Mouse (Mus musculus) cerebral cortex, adult 2 months (tissue): ENCODE measurements around the gene Pgm1.

Experiments
- WGBS: fragments of 180-500 bp; shearing (Covaris S2); methylation state at CpG from one replicate; pipeline ENCODE4 v1.1.7; 2018; 5-methylcytosine and 5-hydroxymethylcytosine counted together

Pgm1 gene

DNA sequence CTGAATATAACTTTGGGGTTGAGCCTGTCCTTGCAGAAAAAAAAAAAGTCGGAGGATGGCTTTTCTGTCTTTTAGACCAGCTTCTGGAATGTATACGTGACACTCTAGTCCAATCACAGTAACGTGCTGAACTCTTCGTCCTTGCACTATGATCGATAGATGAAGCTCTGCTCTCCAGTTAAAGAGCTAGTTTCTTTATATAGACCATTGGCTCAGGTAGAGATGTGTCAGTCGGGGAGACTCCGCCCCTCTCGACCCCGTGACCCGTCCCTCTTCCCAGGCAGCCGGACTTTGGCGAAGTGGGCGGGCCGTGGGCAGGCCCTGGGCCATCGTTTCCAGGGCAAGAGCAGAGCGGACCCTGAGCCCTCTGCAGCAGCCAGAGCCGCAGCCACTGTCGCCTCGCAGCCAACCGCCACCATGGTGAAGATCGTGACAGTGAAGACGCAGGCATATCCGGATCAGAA lies at the start of gene Pgm1:
Pgm1 (plus strand) TSS at position 266 of the 464 bp plus-strand sequence.
- WGBS = 2% methylated on average over 23 of the region's 23 CpGs

DNA sequence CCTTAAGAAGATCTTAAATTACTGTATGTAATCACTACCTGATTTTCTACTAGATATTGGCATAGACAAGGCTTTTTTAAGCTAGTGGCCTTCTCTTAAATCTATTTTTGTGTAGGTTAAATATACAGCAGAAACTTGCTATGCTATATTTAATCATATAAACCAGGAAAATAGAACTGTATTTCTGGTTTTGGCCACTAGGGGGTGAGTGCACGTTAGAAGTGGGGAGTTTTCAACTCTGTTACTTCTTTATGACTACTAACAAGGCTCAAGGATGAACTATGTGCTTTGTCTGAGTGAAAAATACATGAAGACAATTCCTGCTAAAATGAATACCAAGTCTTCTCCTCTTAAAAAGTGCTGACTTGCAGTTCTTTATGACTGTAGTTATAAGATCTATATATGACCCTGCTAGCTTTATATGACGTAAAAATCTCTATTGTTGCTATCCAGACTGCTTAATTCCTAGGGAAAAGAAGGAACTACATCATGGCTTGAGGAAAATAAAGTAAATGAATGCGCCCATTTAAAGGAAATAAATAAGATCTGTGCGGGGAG lies 15.2 kb upstream of the Pgm1 start:
- 72% methylated on average over 4 of the region's 4 CpGs for WGBS

DNA sequence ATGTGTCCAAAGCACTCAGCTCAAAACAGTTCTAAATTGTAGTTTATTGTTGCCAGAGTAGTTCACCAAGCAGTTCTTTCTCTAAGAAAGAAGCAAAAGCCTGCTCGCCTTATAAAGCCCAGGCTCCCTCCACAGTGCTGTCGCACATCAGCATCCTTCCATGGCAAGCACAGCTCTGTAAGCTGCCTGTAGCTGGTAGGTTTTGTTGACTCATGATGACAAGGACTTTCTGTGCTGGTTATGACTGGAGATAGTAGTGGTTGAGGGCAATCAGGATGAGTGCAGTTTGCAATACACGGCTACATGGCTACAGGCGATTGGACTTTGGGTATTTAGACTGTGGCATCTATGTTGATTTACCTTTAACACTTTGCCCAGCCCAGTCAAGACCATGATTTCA lies 2.8 kb upstream of the Pgm1 start:
- WGBS = 85% methylated on average over 4 of the region's 4 CpGs

DNA sequence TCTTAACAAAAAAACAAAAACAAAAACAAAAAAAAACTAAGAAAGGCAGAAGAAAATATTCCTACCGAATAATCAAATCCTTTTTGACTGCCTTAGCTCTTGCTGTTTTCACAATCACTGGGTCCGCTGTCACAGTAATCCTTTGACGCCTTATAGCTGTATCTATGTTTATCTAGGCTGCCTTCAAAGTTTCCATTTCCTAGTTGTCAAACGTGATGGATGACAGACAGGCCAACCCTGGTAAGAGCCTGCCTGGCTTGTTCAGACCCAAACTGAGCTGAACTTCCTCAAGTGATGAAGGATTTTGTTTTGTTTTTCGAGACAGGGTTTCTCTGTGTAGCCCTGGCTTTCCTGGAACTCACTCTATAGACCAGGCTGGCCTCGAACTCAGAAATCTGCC lies 693 bp upstream of the Pgm1 start:
- WGBS = 81% methylated on average over 6 of the region's 6 CpGs

DNA sequence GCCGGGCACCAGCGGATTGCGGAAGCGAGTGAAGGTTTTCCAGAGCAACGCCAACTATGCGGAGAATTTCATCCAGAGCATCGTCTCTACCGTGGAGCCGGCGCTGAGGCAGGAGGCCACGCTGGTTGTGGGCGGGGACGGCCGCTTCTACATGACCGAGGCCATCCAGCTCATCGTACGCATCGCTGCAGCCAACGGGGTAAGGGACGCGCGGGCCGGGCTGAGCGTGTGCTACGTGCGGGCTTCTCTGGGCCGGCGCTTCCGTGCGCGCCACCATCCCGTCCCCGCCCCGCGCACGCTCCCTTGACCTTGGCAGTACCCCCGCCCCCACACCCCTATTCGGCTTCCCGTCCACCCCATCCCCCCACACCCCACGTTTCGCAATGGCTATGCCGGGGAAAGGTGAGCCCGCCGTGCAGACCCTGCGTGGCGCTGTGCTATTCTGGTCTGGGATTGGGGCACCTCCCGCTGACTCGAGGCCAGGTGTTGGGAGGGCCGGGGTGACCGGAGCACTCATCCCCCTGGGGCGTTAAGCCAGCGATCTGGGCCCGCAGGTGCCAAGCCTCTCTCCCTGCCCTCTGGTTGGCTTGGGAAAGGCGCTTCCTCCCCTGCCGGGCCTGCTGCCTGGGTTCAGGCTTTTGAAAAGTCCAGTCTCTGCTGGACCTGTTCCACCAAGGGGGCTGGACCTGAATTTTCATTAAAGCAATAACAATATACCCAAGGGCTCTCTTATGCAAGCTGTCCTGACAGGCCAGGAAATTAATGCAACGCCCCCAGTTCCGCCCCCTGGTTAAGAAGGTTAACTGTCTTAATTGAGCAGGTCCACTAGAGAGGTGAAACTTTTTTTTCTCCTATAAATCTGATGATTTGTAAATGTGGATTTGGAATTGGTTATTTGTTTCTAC lies 651 bp downstream of the Pgm1 start, which contains the start of gene Itgb3bp:
Itgb3bp (minus strand) TSS at position 201 of the 905 bp plus-strand sequence.
- 2% methylated on average over 57 of the region's 57 CpGs for WGBS

DNA sequence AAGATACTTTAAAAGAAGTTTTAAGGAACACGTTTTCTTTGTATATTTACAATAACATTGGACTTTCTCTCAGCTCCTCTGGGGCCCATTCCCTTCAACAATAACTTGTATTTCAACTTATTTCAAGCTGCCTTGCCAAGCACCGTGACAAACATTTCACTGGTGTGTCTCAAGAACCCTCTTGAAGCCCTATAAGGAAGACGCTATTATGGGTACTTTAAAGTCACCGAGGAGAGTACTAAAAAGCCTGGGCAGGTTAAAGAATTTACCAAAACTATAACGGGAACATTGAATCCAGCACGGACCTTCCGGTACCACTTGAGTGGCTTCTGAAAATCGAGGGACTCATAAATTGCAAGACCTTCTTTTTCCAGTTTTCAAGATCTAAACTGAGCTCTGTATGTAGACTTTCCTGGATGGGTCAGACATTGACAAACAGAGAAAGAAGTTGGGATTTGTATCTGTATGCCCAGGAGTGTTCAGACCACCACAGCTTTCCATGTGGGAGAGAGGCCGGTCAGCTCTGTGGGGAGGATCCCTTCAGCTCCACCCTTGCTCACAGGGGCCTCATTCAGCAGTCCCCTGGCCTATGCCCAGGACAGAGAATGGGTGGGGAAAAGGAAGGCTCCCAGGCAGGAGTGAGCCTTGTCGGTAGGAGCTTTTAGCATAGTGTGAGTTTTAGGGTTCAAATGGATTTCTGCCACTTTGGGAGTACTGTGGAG lies 1.5 kb downstream of the Pgm1 start:
- WGBS = 48% methylated on average over 10 of the region's 10 CpGs

DNA sequence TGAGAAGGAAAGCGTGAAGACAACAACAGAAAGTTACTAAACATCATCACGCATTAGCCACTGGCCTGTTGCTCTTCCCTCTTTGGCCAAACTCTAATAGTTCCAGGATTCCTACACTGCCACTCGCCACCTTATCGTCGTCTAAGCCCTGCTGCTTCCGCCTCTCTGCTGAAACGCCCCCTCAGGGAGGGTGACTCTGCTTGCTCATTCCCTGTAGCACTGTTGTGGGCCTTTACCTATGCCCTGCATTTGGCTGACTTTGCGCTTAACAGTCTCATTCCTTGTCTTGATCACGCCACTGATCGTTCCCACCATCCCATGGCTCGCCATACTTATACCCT lies 2.0 kb downstream of the Pgm1 start:
- WGBS = 76% methylated on average over 11 of the region's 11 CpGs

DNA sequence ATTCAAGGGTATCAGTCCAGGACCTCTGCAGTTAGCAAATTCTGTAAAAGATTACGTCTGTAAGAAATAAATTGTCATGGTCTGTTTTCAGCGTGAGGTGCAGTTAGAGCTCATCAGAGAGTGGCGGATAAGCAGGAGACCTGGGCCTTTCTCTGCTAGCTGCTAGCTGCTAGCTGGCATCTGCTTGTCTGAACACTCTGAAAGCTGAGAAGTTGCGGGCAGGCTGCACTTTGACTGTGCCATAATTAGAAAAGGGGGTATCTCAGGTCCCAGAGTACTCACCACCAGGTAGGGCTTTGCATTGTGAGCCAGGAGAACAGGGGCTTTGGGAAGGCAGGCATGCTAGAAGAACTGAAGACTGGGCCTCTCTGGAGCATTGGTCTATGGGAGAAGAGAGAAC lies 2.6 kb downstream of the Pgm1 start:
- WGBS = 86% methylated on average over 4 of the region's 4 CpGs

DNA sequence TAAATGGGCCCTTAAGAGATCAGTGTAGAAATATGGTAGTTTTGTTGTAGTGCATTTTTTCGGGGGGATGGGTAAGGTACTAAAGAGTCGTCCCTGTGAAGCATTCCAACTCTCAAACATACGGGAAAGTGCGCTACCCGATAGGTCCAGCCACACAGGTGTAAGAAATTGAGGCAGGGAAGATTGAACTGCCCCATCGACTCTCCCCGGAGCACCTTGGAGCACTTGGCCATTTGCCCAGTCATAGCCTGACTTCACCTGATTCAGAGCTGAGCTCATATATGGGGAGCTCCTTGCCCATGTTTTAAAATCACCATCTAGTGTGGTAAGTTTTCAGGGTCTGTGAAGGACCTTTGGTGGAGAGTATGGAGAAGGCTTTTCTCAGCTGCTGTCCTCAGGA lies 5.6 kb downstream of the Pgm1 start:
- WGBS = 91% methylated on average over 7 of the region's 7 CpGs

DNA sequence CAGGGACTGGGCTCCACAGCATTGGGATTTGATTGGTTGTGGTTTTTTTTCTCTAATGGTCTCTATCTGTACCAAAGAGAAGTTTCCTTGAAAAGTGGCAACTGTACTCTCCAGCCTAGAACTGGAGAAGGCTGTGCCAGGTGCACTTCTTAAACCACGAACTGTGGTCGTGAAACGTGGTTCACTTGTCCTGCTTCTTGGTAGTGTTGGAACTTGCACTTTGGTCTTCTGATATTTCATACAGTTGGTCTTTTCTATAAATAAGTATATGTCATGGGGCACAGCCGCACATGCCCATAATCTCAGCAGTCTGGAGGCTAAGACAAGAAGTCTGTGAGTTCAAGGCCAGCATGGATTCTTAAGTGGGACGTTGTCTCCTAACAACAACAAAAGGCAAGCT lies 7.1 kb downstream of the Pgm1 start:
- WGBS = 94% methylated on average over 5 of the region's 5 CpGs

DNA sequence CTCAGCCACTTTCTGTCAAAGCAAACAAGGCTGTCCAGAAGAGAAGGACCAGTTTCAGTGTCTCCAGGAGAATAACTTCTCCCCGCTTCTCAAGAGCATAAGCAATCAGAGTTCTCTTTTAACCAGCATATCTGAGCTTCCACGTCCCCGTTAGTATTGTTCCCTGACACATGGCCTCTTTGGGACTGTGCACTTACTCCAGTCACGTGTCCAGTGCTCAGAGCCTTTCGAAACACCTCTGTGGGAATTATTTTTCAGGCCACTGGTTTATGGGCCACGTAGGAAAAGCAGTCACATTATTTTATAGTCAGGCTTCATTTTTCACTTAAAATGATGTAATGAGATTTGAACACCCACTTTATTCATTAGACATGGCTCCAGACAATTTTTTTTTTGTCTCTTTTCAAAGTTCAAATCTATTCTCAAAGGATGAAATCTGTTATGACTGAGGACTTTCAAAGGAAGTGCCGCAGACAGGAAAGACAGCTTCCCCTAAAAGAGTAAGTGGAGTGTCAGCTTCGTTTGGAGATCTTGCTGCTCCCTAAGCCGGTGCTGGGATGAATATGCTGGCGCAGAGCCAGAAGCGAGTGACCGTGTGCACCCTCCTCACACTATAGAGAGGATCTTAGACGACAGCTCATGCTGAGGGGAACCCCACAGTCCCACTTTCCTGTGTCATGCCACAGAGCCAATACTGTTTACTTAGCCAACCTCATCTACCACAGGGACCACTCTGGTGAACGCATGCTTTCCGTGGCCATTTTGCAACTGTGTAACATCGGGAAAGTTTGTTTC lies 10.7 kb downstream of the Pgm1 start:
- 67% methylated on average over 16 of the region's 16 CpGs for WGBS

DNA sequence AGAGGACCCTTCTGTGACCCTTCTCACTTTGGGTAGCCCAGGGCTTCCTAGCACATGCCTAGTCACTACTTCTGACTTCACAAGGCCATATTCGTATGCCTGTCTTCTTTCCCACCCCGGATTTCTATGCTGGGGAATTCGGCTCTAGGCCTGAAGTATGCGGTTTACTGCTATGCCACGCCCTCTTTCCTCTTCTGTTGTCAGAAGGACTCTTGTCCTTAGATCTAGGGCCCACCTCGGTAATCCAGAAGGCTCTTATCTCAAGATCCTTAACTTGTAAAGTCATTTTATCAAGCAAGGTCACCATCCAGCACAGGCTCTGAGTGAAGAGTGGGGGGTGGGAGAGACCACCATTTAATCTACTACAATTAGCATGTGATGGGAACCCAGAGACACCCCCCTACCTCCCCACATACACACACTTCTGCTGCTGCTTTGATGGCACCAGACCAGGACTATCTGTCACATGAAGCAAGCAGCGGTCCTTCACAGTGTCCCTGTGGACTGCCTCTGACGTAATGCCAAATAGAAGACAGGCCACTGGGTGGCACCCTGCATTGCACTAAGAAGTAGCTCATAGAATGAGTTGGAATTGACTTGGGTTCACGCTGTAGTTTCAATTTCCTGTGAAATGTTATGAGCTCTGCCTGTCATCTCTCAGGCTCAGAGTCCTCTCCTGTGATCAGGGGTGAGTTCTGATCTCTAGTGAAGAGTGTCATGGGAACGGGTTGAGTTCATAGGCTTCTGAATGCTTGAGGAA lies 12.6 kb downstream of the Pgm1 start:
- 82% methylated on average over 10 of the region's 10 CpGs for WGBS

DNA sequence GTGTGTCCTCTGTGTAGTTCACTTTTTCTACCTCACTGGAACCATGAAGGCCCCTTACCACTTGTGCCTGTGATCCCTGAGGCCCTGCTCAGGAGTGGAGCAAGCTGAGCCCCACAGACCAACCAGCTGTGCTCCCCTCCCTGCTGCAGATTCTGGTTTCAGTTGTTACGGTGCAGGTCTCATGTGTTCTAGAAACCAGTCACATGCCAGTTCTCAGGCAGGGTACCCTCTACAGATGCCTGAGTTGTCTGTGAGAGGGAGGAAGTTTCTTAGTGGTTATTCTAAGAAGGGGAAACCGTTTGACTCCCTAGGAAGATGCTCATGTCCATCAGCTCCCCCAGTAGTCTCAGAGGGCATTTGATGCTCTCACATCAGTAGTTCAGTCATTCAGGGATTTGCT lies 15.4 kb downstream of the Pgm1 start:
- 72% methylated on average over 2 of the region's 2 CpGs for WGBS

DNA sequence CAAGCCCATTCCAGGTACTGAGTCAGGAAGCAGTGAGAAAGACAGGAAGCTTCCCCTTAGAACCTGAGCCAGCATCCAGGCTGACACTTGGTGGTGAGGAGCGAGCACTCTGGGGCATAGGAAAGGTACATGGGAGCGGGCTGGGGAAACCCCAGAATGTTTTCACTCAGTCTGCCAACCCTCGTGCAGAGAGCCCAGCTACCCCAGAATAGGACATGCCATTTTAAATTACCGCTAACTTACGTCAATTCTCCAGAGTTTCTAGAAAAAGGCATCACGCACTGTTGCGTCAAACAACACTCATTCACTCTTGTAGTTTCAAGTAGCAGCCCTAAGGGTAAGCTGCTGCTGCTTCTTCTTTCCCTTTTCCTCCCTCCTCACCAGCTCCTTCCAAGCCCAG lies 15.8 kb downstream of the Pgm1 start:
- 84% methylated on average over 7 of the region's 7 CpGs for WGBS

DNA sequence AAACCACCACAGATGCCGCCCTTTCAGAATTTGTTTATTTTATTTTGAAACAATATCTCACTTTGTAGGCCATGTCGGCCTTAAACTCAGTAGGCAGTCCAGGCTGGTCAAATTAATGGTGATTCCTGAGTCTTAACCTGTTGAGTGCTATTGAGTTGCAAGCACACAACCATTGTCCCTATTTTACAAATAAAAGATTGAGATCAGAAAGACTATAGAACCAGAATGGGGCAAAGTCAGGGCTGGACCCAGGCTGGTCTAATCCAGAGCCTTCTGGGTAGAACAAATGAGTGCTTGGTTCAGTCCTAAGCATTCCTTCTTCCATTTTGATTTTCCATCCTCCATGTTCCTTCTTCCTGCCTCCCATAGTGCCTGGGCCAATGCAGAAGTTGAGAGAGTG lies 17.3 kb downstream of the Pgm1 start:
- WGBS = 83% methylated on average over 2 of the region's 2 CpGs

DNA sequence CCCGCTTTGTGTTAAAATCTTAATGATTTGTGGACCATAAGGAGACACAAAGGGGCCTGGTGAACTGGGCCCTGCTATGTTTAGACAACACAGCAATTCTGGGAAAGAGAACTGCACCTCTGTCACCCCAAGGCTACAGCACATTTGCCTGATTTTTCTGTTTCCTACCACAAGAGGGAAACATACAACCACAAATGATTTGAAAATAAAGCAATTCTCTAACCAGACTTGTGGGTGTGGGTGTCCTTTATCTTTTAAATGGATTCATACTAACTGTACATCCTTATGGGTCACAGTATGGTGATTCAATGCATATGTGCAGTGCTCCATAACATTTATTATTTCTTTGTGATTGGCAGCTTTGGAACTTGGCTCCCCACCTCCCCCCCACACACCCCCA lies 18.0 kb downstream of the Pgm1 start:
- WGBS = 76% methylated on average over 1 of the region's 1 CpGs

DNA sequence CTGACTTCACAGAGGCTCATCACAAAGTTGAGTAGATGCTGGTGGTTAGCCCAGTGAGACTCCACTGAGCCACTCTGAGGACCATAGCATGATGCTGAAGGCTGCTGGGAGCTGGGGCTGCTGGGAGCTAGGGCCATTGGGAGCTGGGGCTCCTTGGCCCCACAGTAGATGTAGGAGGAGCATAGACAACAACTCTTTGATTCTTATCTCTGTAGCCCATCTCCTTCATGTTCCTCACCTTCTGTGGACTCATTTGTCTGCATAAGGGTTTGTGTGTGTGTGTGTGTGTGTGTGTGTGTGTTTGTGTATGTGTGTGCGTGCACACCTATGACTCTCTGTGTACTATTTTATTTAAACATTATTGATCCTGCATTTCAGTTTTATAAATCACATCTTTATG lies 18.7 kb downstream of the Pgm1 start:
- 100% methylated on average over 1 of the region's 1 CpGs for WGBS

DNA sequence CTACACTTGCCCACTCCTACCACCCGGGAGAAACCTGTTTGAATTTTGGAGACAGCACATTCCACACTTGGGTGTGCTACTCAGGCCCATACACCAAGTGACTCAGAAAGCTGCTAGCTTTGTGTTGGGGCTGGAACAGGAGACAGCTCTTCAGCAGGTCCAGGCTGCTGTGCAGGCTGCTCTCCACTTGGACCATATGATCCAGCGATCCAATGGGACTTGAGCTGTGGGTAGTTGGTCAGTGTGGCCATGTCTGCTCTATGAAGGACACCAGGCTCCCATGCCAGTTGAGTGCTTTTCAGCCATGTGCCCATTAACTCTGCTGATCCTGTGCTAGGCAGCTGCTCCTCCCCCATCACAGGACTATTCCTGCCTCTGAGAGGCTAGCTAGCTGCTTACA lies 24.7 kb downstream of the Pgm1 start:
- 93% methylated on average over 2 of the region's 2 CpGs for WGBS

DNA sequence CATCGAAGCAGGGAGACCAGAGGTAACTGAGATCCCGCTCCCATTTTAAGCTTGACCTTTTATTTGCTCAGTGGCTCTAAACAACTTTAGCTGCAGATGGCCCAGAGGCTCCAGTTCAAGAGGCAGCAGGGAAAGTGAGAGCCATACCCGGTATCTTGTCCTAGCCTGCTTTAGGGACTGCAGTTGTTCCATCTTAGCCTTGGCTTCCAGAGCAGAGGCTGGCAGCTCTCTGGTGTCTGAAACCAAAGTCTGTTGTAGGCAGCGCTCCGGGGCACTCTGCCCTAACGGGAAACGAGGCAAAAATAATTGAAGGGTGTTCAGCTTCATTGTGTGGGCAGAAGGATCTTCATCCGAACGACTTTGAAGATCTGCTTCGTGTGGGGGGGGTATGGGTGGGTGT lies 26.2 kb downstream of the Pgm1 start:
- WGBS = 61% methylated on average over 10 of the region's 10 CpGs

DNA sequence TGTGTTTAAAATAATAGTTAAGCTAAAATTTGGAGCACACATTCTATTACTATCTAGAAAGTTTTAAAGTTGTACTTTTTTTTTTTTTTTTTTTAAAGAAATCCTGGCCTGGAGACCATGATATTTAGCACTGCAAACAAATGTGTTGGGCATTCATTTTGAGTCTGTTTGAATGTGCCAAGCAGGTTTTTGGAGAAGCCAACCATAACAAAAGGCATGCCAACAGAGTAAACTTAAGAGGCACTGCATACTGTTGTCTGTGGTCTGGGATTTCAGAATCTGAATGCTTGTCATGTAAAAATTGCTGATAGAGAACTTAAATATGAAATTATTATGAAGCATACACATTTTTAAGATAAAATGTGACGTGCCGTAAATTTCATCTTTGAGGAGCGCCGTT lies 28.0 kb downstream of the Pgm1 start:
- 96% methylated on average over 4 of the region's 4 CpGs for WGBS
